Mouse (Mus musculus) embryo, embryonic 9.5 days (tissue): Measurements from ENCODE around the gene Mysm1.

ENCODE experiments used
- DNase-seq: peaks from one replicate; pipeline ENCODE4 v3.0.0-alpha.2; 2017; ENCODE audit errors: extremely low spot score

Gene Mysm1

DNA sequence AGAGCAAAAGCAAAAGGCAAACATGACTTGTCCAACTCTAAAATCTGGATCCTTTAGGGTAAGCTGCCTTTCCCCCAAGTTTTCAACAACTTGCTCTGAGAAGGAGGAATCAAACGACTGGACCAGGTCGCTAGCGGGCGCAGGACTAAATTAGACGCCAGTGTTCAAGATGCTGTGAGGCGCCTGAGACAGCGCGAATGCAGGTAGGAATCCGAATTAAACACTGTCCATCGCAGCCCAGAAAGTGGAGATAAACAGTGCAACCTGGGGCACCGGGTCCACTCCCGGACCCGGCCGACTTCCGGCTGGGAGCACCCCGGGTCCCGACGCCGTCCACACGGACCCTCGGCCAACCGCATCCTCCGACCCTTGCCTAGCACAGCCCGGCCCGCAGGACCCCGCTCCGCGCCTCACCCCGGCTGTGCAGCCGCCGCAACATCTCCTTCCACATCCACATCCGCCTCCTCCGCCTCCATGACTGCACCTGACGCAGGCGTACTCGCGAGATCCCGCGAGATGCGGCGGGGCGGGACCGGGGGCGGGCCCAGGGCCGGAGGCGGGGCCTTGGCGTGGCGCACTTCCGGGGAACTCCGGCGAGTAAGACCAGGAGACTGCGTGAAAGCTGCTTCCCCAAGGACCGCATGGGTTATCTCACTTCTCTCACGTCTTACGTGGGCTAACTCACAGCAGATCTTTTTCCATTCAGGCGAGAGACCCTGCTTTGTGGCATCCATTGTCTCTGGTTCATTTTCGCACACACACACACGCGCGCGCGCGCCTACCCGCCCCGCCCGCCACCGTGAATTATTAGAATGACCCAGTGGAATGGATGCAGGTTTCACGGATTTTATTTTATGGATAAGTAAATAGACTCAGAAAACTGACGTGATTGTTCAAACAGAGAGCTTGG, at the start of gene Mysm1:
TSS of gene Mysm1 (minus strand) at position 511 of the 910 bp plus-strand sequence.
- DNase-seq = peak; percentile 97

DNA sequence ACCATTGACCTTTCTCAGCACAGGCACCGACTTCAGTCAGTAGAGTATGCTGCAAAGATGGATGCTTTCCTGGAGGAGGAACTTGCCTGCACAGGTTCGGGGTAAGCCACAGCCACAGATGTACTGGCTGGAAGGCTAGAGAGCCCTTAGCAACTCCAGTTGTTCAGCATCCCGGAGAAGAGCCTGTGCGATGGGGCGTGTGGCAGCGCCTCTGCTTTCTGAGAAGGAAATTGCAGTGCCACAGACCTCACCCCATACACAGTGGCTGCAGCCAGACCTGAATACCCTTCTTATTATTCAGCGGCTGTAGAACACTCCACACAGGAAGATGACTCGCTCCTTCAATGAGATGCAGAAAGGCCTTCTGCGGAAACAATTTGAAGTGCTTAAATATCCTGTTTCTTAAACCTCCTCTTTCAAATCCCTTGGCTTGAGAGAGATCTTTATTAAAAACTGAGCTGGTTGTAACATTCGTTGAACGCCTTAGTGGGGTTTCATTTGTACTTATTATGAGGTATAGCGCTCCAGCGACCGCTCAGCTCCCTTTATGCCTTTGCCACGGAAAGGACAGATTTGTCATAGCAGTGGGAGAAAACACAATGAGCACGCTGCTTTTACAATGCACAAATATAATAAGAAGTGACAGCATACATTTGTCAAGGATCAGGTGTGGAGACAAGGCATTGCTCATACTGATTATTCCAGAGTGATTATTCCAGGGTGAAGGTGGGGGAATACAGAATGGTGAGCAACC, 47.1 kb upstream of the Mysm1 start:
- no peak for DNase-seq

DNA sequence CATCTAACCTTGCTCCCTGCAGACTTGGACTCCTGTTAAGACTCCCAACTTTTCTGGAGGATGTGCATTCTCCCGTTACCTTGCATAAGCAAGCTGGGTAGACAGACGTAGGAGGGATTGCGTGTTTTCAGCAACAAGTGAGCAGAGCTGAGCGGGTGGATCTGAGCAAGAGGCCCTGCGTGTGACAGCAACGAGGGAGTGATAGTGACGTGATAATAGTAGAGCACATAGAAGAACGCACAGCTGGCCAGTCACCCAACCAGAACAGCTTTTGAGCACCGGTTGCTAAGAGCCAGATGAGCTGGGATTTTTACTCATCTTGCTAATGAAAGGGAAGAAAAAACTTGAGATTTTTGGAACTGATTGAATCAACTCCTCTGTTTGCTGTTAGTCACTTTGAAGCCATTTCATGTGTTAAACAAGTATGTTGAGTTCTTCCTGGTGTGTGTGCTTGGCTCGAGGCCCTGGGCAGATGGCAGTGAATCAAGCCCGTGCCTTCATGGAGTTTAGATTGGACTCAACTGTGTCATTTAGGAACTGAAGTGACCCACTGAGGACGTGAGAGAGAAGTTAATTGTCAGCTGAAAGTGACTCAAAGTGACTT, 44.6 kb upstream of the Mysm1 start:
- no peak for DNase-seq

DNA sequence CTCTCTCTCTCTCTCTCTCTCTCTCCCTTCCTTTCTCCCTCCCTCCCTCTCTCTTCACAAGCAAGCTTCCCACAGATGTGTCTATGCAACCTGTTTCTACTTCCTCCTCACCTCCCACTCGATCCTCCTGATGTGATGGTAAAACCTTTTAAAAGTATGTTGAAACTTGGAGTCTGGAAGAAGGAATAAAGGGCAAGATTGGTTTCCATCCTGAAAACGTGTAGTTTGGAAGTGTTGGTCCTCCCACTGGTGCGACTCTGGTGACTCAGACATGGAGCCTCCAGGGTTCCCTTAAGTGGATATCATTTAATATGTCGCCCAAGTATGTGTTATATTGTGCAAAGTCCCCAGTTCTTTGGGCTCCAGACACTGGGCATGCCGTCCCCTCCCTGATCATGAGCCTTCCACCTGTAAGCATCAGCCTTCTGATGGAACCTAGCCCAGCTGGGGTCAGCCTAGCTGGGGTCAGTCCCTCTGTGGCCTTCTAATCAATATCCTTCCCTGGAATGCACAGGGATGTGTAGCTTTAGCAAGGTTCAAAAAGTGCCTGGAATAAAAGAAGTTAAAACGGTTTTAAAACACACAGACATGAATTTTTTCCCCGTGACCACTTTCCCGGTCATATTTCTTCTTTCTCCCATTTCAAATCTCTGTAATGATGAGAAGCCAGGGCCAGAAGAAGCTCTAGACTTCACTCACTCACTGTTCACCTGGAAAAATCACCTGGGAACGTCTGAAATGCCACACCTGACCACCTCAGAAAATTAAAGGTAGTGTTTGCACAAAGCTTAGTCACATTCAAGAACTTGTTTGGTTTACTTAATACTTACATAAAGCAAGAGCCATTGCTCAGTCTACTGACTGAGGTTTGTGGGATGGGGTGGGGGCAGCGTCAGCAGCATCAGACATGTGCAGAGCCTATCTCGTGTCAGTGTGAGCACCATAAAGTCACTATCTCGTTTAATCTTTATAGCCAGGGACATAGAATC, 43.0 kb upstream of the Mysm1 start:
- DNase-seq = no peak

DNA sequence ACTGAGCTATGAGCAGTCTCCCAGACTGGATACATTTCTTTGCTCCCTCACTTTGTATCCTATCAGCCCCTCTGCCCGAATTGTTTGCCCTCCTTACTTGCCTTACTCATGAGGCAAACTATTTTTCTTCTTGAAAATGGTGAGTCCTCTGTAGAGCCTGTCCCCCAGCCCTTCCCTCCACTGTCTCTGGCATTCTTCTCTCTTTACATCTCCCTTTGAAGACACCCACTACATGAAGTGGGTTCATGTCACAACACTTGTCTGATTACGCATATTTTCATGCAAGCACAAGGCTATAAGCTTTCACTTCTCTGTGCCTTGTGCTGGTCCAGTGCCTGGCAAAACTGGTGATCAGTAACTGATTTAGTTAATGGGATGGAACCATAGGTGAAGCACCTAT, 41.3 kb upstream of the Mysm1 start:
- no peak for DNase-seq

DNA sequence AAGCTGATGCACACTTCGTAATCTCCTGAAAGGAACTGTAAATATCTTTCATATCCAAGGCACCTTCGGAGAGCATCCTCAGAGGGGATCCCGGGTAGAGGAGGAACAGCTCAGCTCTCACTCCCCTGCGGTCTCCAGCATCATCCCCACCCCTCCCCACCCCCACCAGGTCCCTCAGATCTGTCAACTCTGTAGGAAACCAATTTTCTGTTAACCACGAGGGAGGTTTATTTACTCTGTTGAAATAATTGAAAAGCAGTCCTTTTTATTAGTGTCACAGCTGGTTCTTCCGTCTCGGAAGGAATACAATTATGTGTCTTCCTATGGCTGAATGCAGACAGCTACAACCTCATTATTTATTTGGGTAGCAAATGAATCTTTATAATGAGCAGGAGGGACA, 39.3 kb upstream of the Mysm1 start:
- DNase-seq = no peak

DNA sequence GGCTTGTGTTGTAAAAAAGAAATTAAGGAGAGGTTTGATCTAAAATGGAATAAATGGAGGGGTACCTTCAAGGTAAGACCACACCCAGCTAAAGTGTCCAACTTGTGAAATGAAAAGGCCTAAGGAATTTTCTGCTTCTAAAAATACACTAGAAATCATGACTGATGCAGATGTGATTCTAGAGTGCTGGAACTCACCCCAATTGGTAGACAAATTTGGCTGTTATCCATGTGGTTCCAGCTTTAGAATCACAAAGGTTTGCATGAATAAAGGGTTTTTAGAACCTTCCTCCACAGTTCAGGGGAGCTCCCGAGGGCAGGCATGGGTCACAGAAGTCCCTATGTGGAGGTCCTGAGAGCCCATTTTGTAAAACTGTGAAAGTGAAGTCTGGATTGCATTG, 33.8 kb upstream of the Mysm1 start:
- no peak for DNase-seq

DNA sequence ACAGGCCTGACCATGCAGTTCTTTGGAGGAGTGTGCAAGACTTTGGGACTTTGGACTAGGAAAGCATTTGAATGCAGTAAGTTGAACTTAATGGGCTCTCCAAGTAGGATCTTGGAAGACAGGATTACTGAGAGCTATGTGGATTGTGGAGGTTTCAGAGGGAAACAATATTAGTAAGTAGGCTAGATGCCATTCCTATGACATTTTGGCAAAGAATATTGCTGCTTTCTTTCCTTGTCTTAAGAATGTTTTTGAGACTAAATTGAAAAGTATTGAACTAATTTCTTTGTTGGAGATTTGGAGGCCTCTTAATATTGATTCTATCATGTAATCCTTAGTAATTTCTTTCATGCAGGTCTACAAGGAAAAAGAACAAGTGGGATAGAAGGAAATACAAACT, 33.4 kb upstream of the Mysm1 start:
- no peak for DNase-seq

DNA sequence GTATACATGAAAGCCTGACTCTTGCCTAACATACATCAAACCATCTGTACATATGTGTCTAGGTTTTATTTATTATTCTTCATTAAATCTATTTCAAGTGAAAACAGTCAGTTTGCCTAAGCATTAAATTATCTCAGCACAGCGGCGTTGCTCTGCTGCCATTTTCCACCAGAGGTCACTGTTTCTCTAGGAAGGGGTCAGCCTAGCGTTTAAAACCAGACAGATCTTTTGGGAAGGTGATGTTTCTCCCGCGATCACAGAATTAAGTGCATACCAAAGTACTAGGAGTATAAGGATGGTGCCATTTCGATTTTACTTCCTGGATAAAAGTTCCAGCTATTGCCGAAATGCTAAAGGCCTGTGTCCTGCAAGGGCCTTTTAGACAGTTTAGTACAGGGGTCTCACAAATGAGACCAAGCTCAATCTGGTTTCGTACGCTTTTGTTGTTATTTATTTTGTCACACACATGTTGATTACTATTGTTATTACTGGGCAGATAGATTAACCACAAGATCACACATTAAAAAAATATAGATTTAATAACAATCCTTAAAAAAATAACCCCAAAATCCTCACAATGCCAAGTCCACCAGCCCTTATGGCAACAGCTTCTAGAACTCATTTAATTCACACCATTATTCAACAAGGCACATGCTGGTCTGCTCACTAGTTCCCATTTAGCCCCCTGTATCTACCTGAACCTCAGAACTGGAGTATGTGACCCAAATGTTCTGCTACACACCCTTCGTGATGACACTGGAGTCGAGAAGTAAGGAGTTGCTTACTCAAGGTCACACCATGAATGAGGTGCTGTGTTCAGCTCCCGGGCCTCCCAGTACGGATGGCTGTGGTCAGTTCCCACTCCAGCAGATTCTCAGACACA, 29.5 kb upstream of the Mysm1 start:
- peak; percentile 73 for DNase-seq

DNA sequence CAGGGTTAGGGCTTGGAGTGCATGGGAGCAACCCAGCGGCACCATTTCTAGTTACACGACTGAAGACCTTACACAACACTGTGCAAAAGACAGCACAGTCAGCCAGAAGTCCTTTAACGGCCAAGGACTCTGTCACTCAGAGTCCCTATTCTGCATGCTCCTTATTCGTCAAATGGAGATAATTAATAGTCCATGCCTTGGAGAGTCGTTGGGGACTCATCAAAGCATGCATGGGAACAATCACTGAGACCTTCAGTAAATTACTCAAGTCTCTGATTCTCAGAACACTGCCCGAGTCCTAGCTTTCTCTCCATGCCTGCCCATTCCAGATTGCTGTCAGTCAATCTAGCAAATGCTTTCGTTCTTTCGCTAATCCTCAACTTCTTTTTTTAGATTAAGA, 28.9 kb upstream of the Mysm1 start:
- peak; percentile 6 for DNase-seq

DNA sequence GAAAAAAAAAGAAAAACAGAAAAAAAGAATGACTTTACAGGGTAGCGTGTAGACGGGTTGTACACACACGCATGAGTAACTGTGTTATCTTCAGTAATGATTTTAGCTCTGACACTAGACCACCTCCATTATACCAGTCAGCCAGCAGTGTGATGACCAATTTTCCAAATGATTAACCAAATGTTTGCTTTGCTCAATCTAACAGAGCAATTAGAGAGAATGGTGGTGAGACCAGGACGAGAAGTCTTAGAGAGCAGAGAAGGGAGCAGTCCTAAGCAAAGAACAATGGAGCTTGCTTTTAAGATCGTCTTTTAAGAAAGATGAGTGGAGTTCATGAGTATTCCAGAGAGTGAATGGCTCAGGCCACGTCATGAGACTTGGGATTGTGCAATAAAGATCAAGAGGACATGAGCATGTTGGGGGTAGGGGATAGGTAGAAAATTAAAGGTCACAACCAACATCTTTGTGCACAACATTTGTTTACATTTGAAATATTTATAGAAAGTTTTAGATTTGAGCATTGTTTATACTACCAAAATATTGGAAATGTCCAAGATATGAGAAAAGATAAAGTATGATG, 26.4 kb upstream of the Mysm1 start:
- no peak for DNase-seq

DNA sequence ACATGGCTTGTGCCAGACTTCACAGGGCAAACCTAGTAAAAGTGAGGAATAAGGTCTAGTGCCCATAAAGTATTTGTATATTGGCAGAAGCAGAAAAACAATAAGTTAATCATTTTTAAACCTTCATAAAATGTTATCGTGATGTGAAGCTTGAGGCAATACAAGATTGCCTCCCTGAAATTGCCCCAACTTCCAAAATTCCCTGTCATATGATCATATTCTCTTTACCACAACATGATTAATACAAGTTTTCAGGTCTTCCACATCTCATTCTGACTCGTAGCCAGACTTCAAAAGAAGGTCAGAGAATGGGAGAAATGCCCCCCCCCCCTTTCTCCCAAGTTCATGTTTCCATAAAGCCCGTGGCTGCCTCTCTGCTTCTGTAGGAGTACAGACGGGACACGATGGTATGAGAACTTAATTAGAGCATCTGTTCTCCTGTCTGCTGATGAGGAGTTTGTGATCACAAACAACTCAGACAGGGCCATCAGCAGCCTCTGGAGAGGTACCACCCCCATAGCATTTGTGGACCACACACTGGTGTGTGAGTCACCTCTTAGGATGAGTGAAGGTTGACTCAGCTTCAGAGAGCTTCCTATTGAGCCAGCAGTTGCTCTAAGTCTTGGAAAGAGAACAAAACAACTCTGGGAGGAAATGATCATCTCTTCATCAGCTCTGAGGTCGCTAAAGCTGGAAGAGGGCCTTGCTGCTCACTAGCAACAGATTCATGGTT, 22.3 kb upstream of the Mysm1 start:
- DNase-seq = no peak

DNA sequence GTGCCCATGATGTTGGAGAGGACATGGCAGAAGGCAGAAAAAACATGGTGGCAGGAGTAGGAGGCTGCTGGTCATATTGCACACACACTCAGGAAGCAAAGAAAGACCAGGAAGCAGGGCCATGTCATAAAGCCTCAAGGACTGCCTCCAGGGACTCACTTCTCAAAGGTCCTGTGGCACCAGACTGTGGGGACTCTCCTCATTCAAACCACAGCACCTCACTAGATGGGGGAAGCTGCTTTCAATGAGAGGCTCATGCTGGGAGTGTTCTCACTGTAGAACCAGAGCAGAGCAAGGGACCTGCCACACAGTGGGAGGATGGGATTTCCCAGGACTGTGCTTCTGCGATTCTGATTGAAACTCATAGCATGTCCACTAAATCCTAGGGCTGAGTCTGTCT, 21.2 kb upstream of the Mysm1 start:
- no peak for DNase-seq

DNA sequence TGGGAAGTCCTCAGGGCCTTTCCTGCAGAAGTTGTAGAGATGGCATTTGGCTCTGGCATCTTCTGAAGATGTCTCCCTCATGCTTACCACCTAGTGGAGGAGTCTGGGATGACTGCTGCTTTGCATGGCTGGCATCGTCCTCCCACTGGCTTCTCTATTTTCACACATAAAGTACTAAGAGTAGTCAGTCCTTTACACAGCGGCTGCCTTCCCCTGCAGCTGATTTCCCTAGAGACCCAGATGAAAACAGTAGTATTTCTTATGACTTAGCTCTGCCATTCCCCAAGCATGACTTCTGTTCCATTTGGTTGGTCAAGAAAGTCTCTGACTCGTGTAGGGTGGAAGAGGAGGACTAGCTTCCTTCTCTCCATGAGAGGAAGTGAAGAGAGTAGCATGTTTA, 20.3 kb upstream of the Mysm1 start:
- no peak for DNase-seq

DNA sequence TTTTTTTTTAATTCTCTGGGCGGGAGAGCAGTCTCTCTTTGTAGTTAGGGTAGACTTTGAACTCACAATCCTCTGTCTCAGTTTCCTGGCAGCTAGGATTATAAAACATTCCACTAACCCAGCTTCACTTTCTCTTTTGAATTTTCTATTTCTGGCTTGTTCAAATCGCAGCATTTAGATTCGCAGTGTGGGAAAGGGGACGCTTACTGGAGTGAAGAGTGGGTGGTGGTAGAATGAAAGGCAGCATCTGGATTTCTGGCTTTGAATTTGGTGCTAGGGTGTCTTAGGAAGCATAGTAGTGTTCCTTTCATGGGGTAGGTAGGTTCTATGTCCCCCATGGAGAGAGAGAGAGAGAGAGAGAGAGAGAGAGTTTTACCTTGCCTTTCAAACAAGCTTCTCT, 17.0 kb upstream of the Mysm1 start:
- no peak for DNase-seq

DNA sequence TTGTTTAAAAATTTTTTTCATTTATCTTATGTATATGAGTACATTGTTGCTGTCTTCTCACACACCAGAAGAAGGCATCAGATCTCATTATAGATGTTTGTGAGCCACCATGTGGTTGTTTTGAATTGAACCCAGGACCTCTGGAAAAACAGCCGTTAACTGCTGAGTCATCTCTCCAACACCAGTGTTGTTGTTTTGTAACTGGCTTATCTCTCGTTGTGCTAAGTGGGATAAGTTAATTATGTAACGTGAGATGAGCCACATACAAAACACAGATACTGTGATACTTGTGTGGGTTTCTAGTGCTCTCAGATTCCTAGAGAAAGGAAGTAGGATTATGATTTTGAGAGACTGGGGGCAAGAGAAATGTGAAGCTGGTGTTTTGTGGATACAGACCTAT, 11.3 kb upstream of the Mysm1 start:
- no peak for DNase-seq

DNA sequence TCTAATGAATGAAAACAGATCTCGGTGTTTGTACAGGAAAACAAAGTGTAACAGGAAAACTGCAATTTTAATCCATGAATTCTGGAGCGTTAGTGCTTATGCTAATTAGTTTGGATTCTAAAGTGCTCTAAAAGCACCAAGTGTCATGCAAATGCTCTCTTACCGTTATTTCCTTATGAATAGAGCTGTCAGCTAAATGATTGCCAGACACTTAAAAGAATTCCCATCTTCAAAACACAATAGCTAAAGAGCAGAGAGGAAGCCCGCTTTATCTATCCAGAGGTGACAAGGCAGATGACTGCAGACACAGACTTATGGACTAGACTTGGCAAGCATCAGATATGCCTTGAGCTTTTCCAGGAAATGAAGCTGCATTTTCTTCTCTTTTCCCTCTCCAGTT, 8.8 kb upstream of the Mysm1 start:
- no peak for DNase-seq

DNA sequence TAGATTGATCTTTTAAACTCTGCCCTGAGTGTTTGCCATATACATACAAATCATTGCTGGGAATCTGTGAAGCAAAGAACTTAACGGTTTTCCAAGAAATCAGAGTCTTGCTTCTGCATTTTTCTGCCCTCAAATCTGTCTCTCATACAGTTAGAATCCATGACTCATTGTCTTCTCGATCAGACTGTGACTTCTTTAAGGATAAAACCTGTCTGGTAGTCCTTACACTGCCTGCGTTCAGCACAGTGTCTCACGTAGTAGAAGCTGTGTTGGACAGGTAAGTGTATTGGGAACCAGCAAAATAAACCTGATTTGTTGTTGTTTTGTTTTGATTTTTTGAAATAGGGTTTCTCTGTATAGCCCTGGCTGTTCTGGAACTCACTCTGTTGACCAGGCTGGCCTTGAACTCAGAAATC, 608 bp upstream of the Mysm1 start:
- DNase-seq = no peak

DNA sequence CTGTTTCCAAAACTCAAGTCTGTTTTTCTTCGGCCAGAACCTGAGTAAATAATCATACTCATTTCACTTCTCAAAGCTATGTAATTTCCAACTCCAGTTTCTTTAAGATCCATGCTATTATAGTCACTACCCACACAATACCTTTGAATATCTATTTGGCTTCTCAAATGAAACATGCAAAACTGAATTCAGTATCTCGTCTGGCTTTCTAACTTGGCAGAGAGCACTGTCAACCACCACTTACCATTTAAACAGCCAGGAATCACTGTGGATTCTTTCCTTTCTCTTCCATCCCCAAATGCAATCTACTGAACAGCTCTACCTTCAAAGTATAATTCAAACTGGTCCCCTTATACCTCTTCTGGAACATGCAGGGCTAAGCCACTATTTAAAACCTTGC, 5.6 kb downstream of the Mysm1 start:
- DNase-seq = no peak
